Mouse (Mus musculus) intestine, embryonic 14.5 days (tissue): ENCODE data around the gene Akap14. TPM values are rescaled to one million over a fixed set of nuclear protein-coding genes. Genes with fewer than 3 reads are reported as not detected.
A peak's percentile ranks its signal among the peaks of the same experiment; 100 is the strongest.
"Not testable (repeated sequence)": the region's sequence is repeated elsewhere in the genome, so short reads cannot be mapped to it uniquely, and the experiment has no call there.

Experiments used
- ATAC-seq: fragments of 200-750 bp; cut with Nextera tagmentation; replicated peaks from 2 replicates; pipeline ENCODE4 v1.8.0; 2017; ENCODE audit warnings: low read depth, moderate number of reproducible peaks, moderate TSS enrichment, moderate library complexity; ENCODE audit not compliant: low FRiP score, low TSS enrichment
- DNase-seq: peaks from one replicate; pipeline ENCODE4 v3.0.0-alpha.2; 2018; ENCODE audit warnings: low spot score
- H3K27ac ChIP-seq: fragments of 300-500 bp; sonication (generic); 2 replicates; pipeline ENCODE4 v1.5.1; 2014; ENCODE audit warnings: low read depth, mild to moderate bottlenecking, control low read depth
- H3K27me3 ChIP-seq: fragments of 300-500 bp; sonication (generic); replicated peaks from 2 replicates; pipeline ENCODE4 v1.6.1; 2014; ENCODE audit warnings: low read length, control low read depth; ENCODE audit not compliant: control insufficient read depth, insufficient read depth
- H3K36me3 ChIP-seq: fragments of 300-500 bp; sonication (generic); 2 replicates; pipeline ENCODE4 v1.6.1; 2014; ENCODE audit warnings: low read length, control low read depth; ENCODE audit not compliant: control insufficient read depth, insufficient read depth
- H3K4me1 ChIP-seq: fragments of 300-500 bp; sonication (generic); replicated peaks from 2 replicates; pipeline ENCODE4 v1.6.1; 2014; ENCODE audit warnings: low read length, control low read depth, mixed read lengths; ENCODE audit not compliant: control insufficient read depth, insufficient read depth
- H3K4me2 ChIP-seq: fragments of 300-500 bp; sonication (generic); 2 replicates; pipeline ENCODE4 v1.6.1; 2014; ENCODE audit warnings: low read length
- H3K4me3 ChIP-seq: fragments of 300-500 bp; sonication (generic); 2 replicates; pipeline ENCODE4 v1.5.1; 2014; ENCODE audit warnings: low read depth, low read length, control low read depth, mixed read lengths
- H3K9ac ChIP-seq: fragments of 300-500 bp; sonication (generic); 2 replicates; pipeline ENCODE4 v1.6.1; 2014; ENCODE audit warnings: mild to moderate bottlenecking, low read length
- H3K9me3 ChIP-seq: fragments of 300-500 bp; sonication (generic); 2 replicates; pipeline ENCODE4 v1.6.1; 2016; ENCODE audit warnings: low read length, control low read depth; ENCODE audit not compliant: control insufficient read depth
- WGBS: fragments of 180-500 bp; shearing (Covaris S2); extraction: QIAGEN DNeasy Blood & Tissue Kit; methylation state at CpG from one replicate; pipeline ENCODE4 v1.1.7; 2014; 5-methylcytosine and 5-hydroxymethylcytosine counted together
- polyA plus RNA-seq: library from polyadenylated mRNA; unstranded; fragments of >200 nt; fragmentation: Nextera tagmentation; extraction: Ambion mirVana; gene quantifications from 2 replicates; pipeline ENCODE4 v1.2.1, GENCODE M21; 2014

Akap14 gene
- polyA plus RNA-seq, 1 experiment from 2014 or later, result not detected

DNA sequence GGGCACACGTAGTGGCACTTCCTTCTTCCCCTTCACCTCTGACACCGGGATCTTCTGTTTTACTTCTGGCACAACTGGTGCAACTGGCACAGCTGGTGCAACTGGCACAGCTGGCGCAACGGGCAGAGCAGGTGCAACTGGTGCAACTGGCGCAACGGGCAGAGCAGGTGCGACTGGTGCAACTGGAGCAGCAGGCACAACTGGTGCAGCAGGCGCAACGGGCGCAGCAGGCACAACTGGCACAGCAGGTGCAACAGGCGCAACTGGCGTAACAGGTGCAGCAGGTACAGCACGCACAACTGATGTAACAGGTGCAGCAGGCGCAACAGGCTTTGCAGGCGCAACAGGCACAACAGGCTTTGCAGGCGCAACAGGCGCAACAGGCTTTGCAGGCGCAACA, 5.5 kb downstream of the Akap14 start:
- ATAC-seq (no peak), DNase-seq (no peak)
- H3K36me3 ChIP-seq, result no peaks in the 10 kb centered on the region
- H3K27me3 ChIP-seq, result no peaks in the 10 kb centered on the region
- no peak overlapping the region for H3K4me2 ChIP-seq
- no peaks in the 10 kb centered on the region for H3K4me1 ChIP-seq
- 80% methylated on average over 18 of the region's 18 CpGs for WGBS
- H3K4me3 ChIP-seq, result no peak overlapping the region
- H3K9me3 ChIP-seq, result no peaks in the 10 kb centered on the region
- H3K9ac ChIP-seq, result no peak overlapping the region
- no peak overlapping the region for H3K27ac ChIP-seq

DNA sequence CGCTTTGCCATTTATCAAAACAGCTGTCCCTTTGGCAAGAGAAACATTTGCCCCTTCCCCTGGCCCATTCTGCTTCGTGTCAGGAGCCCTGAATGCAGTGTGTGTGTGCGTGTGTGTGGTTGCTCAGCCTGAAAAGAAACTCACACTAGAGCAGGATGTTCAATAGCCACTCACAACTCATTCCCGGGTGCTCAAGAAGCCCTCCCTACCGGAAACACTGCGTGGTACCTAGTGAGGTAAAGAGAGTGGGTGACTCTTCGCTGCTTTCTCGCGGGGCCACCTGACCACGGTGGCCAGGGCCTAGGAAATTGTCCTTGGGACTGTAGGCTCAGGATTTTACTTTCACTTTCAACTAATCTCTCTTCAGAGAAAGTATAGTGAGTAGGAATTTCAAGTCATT, 7.5 kb downstream of the Akap14 start:
- no peak overlapping the region for H3K27ac ChIP-seq
- ATAC-seq (no peak), DNase-seq (no peak)
- H3K4me2 ChIP-seq, result no peak overlapping the region
- 75% methylated on average over 10 of the region's 10 CpGs for WGBS
- no peaks in the 10 kb centered on the region for H3K9me3 ChIP-seq
- H3K27me3 ChIP-seq, result no peaks in the 10 kb centered on the region
- H3K36me3 ChIP-seq, result no peaks in the 10 kb centered on the region
- H3K4me3 ChIP-seq, result no peak overlapping the region
- H3K9ac ChIP-seq, result no peak overlapping the region
- no peaks in the 10 kb centered on the region for H3K4me1 ChIP-seq

DNA sequence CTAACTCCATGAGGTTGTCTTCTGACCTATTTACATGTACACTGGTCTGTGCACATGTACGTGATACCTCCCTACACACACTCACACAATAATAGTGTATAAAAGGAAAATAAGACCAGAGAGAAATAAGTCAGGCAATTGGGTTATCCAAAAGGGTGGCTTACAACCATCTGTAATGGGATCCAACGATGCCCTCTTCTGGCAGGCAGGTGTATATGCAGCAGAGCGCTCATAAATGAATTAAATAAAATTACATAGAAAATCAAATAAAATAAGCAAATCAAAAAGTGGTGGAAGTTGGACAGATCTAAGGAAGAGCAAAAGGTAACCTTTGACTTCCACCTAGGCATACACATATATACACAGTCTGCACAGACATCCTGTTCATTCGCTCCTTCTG, 10.8 kb downstream of the Akap14 start:
- no peaks in the 10 kb centered on the region for H3K9me3 ChIP-seq
- peaks cover 4% of the 10 kb centered on the region; the same call in 1 of the 2 replicates for H3K36me3 ChIP-seq
- no peak overlapping the region for H3K4me3 ChIP-seq
- DNase-seq (no peak), ATAC-seq (no peak)
- H3K27me3 ChIP-seq, result no peaks in the 10 kb centered on the region
- no peaks in the 10 kb centered on the region for H3K4me1 ChIP-seq
- H3K4me2 ChIP-seq, result no peak overlapping the region
- WGBS, result 59% methylated on average over 4 of the region's 4 CpGs
- no peak overlapping the region for H3K9ac ChIP-seq
- H3K27ac ChIP-seq, result no peak overlapping the region

DNA sequence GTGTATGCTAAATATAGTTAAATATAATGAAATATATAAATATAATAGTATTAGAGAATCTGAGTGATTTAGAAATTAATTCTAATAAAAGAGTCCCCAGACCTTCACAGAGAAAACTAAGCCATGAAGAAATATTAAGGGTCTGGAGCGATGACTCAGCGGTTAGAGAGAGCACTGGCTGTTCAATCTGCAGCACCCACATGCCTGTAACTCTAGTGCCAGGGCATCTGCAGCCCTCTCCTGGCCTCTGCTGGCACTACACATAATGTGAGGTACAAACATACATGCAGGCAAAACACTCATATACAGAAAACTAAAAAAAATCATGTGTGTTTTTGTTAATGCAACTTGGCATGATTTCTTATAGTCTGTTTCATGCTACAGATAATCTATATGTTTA, 23.7 kb downstream of the Akap14 start:
- 98% methylated on average over 2 of the region's 2 CpGs for WGBS
- Histone ChIP-seq H3K4me3 (no peak overlapping the region), H3K27ac (no peak overlapping the region), H3K27me3 (no peaks in the 10 kb centered on the region), H3K36me3 (peaks cover 22% of the 10 kb centered on the region), H3K4me1 (no peaks in the 10 kb centered on the region), H3K9ac (no peak overlapping the region), H3K9me3 (no peaks in the 10 kb centered on the region), H3K4me2 (no peak overlapping the region)
- no peak for DNase-seq
- no peak for ATAC-seq

DNA sequence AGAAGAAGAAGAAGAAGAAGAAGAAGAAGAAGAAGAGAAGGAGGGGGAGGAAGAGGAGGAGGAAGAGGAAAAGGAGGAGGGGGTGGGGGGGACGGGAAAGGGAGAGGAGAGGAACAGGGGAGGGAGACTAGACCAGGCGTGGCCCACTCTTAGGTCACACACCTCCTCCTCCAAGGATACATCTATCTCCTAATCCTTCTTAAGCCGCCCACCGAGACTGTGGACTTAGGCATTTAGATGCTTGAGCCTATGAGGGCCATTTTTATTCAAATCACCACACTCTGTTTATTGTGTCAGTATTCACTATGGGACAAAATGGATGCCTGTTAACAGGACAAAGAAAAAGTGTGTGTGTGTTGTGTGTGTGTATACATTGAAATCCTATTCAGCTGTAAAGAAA, 24.1 kb downstream of the Akap14 start:
- WGBS, result 94% methylated on average over 2 of the region's 4 CpGs
- not testable (repeated sequence) for ATAC-seq, H3K4me2 ChIP-seq

DNA sequence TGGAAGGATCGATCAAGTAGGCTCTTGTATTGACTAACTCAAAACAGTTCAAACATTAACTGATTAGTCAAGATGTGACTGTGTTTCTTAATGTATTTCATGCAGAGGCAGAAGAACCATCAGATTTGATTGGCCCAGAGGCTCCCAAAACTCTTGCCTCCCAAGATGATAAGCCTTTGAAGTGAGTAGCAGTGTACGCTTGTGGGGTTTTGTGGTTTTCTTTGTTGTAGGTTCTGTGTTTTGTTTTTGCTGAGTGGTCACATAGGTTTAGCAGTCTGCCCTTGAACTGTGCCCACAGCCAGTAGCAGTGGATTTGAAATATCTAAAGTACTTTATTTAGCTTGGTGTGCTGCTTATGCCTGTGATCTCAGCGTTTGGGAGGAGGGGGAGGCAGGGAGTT, 26.9 kb downstream of the Akap14 start:
- no peaks in the 10 kb centered on the region for H3K4me1 ChIP-seq
- DNase-seq (no peak), ATAC-seq (no peak)
- no peak overlapping the region for H3K27ac ChIP-seq
- H3K9me3 ChIP-seq, result no peaks in the 10 kb centered on the region
- no peak overlapping the region for H3K4me3 ChIP-seq
- 86% methylated on average over 3 of the region's 3 CpGs for WGBS
- peaks cover 31% of the 10 kb centered on the region for H3K36me3 ChIP-seq
- H3K4me2 ChIP-seq, result no peak overlapping the region
- no peaks in the 10 kb centered on the region for H3K27me3 ChIP-seq
- H3K9ac ChIP-seq, result no peak overlapping the region

More for the DNA sequence above, 24.1 kb downstream of the Akap14 start:
- H3K9me3 ChIP-seq, DNase-seq, H3K27ac ChIP-seq, H3K27me3 ChIP-seq, H3K4me3 ChIP-seq, H3K9ac ChIP-seq, H3K4me1 ChIP-seq: not testable (repeated sequence)
- H3K36me3 ChIP-seq, result peaks cover 22% of the 10 kb centered on the region

DNA sequence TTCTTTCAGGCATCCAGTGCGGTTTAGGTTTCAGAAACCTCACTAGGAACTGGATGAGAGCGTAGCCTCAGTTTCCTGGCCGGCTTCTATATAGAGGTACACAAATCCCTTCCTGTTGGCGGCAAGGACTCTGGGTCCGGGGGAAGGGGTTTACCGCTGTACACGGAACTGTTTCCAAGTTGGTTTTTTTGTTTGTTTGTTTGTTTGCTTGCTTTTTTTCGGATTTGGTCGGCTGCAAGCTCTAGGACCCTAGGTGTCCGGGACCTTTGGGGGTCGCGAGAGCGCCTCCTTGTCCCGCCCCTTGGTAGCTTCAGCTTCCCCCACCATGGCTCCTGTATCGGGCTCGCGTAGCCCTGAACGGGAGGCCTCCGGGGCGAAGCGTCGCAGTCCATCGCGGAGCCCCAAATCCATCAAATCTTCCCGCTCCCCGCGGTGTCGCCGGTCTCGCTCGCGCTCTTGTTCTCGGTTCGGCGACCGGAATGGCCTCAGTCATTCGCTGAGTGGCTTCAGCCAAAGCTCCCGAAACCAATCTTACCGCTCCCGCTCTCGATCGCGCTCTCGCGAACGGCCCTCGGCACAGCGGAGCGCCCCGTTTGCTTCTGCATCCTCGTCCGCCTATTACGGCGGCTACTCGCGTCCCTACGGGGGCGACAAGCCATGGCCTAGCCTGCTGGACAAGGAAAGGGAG, 41.8 kb downstream of the Akap14 start, which contains the start of gene Nkap:
Gene Nkap, plus strand, starts transcription at position 125 of the 688 bp plus-strand sequence.
- peaks cover 4% of the 10 kb centered on the region for H3K36me3 ChIP-seq
- H3K4me3 ChIP-seq, result peak within 1 kb of the TSS; percentile 60
- no peaks in the 10 kb centered on the region for H3K9me3 ChIP-seq
- no peaks in the 10 kb centered on the region for H3K27me3 ChIP-seq
- H3K9ac ChIP-seq, result peak within 1 kb of the TSS; percentile 75
- ATAC-seq, result peak; percentile 85
- DNase-seq, result peak; percentile 88
- H3K27ac ChIP-seq, result peak within 1 kb of the TSS; percentile 61
- peaks cover 4% of the 10 kb centered on the region; the same call in 1 of the 2 replicates for H3K4me1 ChIP-seq
- peak within 1 kb of the TSS; percentile 55 for H3K4me2 ChIP-seq
- WGBS, result 14% methylated on average over 58 of the region's 58 CpGs

DNA sequence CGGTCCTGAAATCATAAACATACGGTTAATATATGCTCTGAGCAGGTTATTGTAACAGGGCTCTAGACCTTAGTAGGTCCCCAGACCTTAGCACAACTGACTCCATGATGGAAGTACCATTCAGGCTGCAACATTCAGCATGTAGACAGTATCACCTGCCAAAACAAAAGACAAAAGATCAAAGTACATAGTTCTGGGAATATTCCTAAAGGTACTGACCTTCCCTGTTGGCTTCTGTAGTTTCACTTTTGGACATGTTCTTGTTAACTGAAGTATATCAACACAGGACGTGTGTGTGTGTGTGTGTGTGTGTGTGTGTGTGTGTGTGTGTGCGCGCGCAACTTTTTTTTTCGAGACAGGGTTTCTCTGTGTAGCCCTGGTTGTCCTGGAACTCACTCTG, 43.1 kb downstream of the Akap14 start:
- Histone ChIP-seq H3K4me3 (no peak overlapping the region), H3K27me3 (no peaks in the 10 kb centered on the region), H3K4me2 (no peak overlapping the region), H3K4me1 (peaks cover 4% of the 10 kb centered on the region; the same call in 1 of the 2 replicates), H3K36me3 (no peaks in the 10 kb centered on the region), H3K27ac (no peak overlapping the region), H3K9me3 (no peaks in the 10 kb centered on the region), H3K9ac (no peak overlapping the region)
- 91% methylated on average over 7 of the region's 7 CpGs for WGBS
- ATAC-seq (no peak), DNase-seq (no peak)

DNA sequence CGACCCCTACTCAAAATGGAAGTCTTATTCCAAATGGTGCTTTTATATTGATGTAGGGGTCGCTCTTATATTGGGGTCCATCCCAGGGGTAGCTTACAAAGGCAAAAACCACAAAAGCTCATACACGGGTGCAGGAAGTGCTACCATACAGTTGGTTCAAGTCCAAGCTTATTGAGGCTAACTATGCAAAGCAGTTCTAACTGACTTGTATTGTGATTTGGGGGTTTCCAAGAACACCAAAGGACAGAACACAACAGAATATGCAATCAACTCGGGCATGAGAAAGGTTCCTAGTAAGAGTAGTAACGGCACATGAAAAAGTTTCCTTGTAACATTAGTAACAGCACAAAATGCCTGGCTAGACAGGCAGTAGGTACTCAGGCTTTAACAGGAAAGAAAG, 48.4 kb downstream of the Akap14 start:
- ATAC-seq (no peak), DNase-seq (no peak)
- Histone ChIP-seq H3K4me3 (no peak overlapping the region), H3K36me3 (no peaks in the 10 kb centered on the region), H3K4me2 (no peak overlapping the region), H3K4me1 (no peaks in the 10 kb centered on the region), H3K9me3 (no peaks in the 10 kb centered on the region), H3K27ac (no peak overlapping the region), H3K9ac (no peak overlapping the region), H3K27me3 (no peaks in the 10 kb centered on the region)
- WGBS, result 71% methylated on average over 5 of the region's 5 CpGs
